Mouse (Mus musculus): ENCODE results near the gene Six2. TPM values are rescaled to one million over a fixed set of nuclear protein-coding genes. Genes with fewer than 3 reads are reported as not detected.

Gene Six2
- 0.28 TPM in 1 of 2 replicates, not detected in the other for polyA plus RNA-seq (2012; ENCODE audit: low replicate concordance)

DNA sequence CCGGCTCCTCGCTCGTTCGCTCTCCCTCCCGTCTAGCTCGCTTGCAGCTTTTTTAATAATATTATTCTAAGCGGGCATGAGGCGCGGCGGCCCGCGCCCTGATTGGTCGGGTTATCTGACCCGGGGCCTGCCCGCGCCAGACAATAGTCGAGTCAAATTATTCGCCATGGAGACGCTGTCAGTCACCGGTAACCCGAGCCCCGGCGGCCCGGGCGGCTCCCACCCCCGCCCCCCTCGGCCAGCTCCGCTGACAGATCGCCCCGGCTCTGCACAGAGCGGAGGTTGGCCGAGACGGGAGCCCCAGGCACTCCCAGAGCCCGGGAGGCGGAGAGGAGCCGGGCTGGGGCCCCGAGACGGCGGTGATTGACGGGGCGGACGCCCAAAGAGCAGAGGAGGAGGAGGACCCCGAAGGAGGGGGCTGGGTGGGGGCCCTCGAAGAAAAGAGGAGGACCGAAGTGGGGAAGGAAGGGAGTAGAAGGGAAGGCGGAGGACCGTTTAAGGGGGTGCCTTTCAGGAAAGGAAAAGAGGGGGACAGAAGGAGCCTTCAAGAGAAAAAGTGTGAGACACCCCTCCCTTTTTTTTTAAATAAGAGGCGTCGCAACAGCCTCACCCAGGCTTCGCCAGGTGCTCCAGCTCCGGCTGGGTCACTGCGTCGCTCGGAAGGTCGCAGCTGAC lies at the start of gene Six2:
Gene Six2, minus strand, starts transcription at position 39 of the 675 bp plus-strand sequence.

Other genes with a start within 250 kb of the Six2 start
- 0.14 TPM in 1 of 2 replicates, not detected in the other for gene Six3, start 74.7 kb downstream of the Six2 start, polyA plus RNA-seq (2012; ENCODE audit: low replicate concordance)

Measured in leukemia stem cell, adult 10-12 weeks (primary cell).